Mouse (Mus musculus) testis, adult 2 months (tissue): ENCODE results near the gene Aldh9a1. TPM values are rescaled to one million over a fixed set of nuclear protein-coding genes. Genes with fewer than 3 reads are reported as not detected.

ENCODE experiments used
- H3K27ac ChIP-seq: fragments of 200-500 bp; 2 replicates; pipeline ENCODE4 v1.5.1; 2012; ENCODE audit warnings: low read depth, low read length; ENCODE audit not compliant: control insufficient read depth, insufficient read depth
- H3K27me3 ChIP-seq: fragments of 200-500 bp; 2 replicates; pipeline ENCODE4 v1.6.1; 2012; ENCODE audit warnings: mild to moderate bottlenecking, low read length, moderate library complexity; ENCODE audit not compliant: control insufficient read depth, insufficient read depth
- H3K36me3 ChIP-seq: fragments of 200-500 bp; 2 replicates; pipeline ENCODE4 v1.6.1; 2012; ENCODE audit warnings: mild to moderate bottlenecking, low read length; ENCODE audit not compliant: control insufficient read depth, insufficient read depth
- H3K4me1 ChIP-seq: fragments of 200-500 bp; 2 replicates; pipeline ENCODE4 v1.6.1; 2012; ENCODE audit warnings: low read length; ENCODE audit not compliant: control insufficient read depth, insufficient read depth
- H3K4me3 ChIP-seq: fragments of 200-500 bp; 2 replicates; pipeline ENCODE4 v1.5.1; 2012; ENCODE audit warnings: low read depth, mild to moderate bottlenecking, low read length, moderate library complexity, mixed read lengths; ENCODE audit not compliant: control insufficient read depth
- CTCF ChIP-seq: fragments of 200-500 bp; IDR thresholded peaks from 2 replicates; pipeline ENCODE4 v1.5.1; 2012; ENCODE audit warnings: low read depth, mild to moderate bottlenecking, inconsistent platforms, low read length, moderate library complexity; ENCODE audit not compliant: control insufficient read depth, insufficient read depth, insufficient replicate concordance
- POLR2A ChIP-seq: fragments of 200-500 bp; IDR thresholded peaks from 2 replicates; pipeline ENCODE4 v1.6.1; 2012; ENCODE audit warnings: low read depth, mild to moderate bottlenecking, inconsistent platforms, low read length, moderate library complexity; ENCODE audit not compliant: control insufficient read depth
- polyA plus RNA-seq: library from polyadenylated mRNA; depleted of rRNA; stranded (reverse); fragments of >200 nt; gene quantifications from 2 replicates; pipeline ENCODE4 v1.2.3, GENCODE M21; 2012

The Aldh9a1 gene
- polyA plus RNA-seq, 1 experiment = 33.6 TPM

DNA sequence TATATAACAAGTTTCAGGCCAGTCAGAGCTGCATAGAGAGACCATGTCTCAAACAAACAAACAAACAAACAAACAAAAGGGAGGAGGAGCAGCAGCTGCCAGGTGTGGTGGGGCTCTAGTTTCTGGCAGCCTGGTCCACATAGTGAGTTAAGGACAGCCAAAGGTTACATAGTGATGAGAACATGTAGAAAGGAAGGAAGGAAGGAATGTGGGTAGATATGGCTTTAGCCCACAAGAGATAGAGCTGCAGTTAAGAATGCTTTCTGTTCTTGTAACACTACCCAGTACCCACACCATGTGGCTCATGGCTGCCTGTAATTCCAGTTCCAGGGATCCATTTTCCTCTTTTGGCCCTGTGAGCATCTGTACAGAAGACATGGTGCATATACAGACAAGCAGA, 37.4 kb upstream of the Aldh9a1 start:
- TF ChIP-seq POLR2A (no peak), CTCF (no peak)
- H3K27ac ChIP-seq = no peak overlapping the region
- H3K4me3 ChIP-seq = no peak overlapping the region
- H3K36me3 ChIP-seq = no peaks in the 10 kb centered on the region
- no peaks in the 10 kb centered on the region for H3K27me3 ChIP-seq
- no peaks in the 10 kb centered on the region; the same call in 1 of the 2 replicates for H3K4me1 ChIP-seq

DNA sequence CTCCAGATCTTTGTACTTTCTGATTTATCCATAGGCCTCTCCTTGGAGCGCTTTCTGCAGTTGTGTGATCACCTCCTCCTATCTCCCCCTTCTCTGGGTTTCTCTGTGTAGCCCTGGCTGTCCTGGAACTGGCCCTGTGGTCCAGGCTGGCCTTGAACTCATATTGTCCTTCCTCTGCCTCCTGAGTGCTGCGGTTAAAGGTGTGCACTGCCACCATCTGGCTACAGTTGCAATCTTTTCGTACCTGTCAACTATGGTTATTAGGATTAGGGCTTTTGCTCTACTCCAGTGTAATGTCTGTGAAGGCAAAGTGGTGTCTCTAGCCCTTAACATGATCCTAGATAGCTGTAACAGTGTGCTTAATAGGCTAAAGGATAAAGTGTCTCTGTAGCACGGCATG, 36.6 kb upstream of the Aldh9a1 start:
- Histone ChIP-seq H3K4me3 (no peak overlapping the region), H3K27ac (no peak overlapping the region), H3K27me3 (no peaks in the 10 kb centered on the region), H3K36me3 (no peaks in the 10 kb centered on the region), H3K4me1 (no peaks in the 10 kb centered on the region)
- TF ChIP-seq CTCF (no peak), POLR2A (no peak)

DNA sequence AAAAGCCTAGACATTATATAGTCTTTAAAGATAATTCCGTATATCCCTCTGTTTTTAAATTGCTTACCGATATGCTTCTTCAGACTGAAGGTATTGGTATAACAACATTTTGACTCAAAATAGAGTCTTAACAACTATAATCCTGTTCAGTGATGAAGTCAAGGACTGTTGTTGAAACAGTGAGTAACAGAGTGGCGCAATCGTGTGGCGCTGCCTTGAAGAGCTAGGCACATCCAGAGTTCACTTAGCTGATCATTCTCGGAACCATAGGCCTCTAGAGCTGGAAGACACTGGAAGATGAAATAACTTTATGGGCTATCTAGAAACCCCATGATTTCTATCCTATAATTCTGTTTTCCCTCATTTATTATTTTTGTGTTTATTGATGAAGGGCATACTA, 28.1 kb upstream of the Aldh9a1 start:
- no peaks in the 10 kb centered on the region for H3K27me3 ChIP-seq
- H3K36me3 ChIP-seq = no peaks in the 10 kb centered on the region
- no peak overlapping the region for H3K4me3 ChIP-seq
- H3K4me1 ChIP-seq = no peaks in the 10 kb centered on the region
- TF ChIP-seq POLR2A (no peak), CTCF (no peak)
- H3K27ac ChIP-seq = no peak overlapping the region

DNA sequence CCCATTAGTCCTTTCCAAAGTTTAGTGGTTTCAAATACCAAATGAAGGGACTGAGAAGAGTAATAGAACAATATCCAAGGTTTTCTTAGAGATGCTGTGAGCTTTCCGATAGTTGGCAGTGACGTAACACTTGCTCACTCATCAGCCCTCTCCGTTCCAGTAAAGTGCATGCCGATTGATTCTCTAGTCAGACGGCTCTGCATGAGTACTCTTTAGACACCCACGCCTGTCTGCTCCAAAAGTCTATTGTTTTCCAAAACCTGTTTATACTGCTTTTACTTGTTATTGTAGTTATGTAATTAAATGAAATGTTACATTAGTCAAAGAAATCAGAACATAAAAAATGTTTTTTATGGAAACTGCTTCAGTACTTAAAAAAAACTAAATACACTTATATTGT, 21.0 kb upstream of the Aldh9a1 start:
- Histone ChIP-seq H3K4me3 (no peak overlapping the region), H3K27me3 (no peaks in the 10 kb centered on the region), H3K4me1 (no peaks in the 10 kb centered on the region), H3K36me3 (peaks cover 1% of the 10 kb centered on the region; the same call in 1 of the 2 replicates), H3K27ac (no peak overlapping the region)
- TF ChIP-seq POLR2A = no peak
- no peak for TF ChIP-seq CTCF

DNA sequence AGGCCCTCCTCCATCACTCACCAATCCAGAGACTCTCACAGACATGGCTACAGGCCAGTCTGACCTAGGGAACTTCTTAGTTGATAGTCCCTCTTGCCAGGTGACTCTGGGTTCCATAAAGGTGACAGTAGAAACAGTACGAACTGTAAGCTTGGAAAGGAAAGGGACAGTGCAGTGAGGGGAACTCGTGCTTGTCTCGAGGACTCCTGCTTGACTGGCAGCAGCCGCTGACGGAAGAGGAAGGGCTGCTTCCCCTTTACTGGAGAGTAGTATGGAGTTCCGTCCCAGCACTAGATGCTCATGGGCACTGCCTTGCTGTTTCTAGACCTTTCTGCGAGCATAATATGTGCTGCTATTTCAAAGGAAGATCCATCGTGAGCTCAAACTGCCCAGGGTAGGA, 18.7 kb upstream of the Aldh9a1 start:
- TF ChIP-seq POLR2A (no peak), CTCF (no peak)
- Histone ChIP-seq H3K36me3 (peaks cover 1% of the 10 kb centered on the region; the same call in 1 of the 2 replicates), H3K4me1 (no peaks in the 10 kb centered on the region), H3K27me3 (no peaks in the 10 kb centered on the region), H3K4me3 (no peak overlapping the region), H3K27ac (no peak overlapping the region)

DNA sequence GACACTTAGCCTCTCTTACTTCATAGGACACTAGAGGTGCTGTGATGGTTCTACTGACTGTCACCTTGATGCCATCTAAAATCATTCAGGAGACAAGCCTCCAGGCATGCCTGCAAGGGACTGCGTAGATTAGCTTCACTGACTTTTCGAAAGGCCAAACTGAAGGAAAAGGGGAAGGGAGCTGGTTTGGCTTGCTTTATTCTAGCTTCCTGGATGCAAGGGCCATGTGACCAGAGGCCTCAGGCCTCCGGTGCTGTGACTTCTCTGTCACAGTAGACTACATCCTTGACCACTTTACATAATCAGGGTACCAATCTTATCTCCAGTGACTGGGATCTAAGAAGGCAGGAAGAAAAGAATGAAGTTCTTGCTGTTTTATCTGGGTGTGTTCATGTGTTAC, 13.4 kb upstream of the Aldh9a1 start:
- Histone ChIP-seq H3K4me3 (no peak overlapping the region), H3K4me1 (peaks cover 11% of the 10 kb centered on the region), H3K27ac (no peak overlapping the region), H3K36me3 (peaks cover 1% of the 10 kb centered on the region; the same call in 1 of the 2 replicates), H3K27me3 (no peaks in the 10 kb centered on the region)
- TF ChIP-seq CTCF (no peak), POLR2A (no peak)

DNA sequence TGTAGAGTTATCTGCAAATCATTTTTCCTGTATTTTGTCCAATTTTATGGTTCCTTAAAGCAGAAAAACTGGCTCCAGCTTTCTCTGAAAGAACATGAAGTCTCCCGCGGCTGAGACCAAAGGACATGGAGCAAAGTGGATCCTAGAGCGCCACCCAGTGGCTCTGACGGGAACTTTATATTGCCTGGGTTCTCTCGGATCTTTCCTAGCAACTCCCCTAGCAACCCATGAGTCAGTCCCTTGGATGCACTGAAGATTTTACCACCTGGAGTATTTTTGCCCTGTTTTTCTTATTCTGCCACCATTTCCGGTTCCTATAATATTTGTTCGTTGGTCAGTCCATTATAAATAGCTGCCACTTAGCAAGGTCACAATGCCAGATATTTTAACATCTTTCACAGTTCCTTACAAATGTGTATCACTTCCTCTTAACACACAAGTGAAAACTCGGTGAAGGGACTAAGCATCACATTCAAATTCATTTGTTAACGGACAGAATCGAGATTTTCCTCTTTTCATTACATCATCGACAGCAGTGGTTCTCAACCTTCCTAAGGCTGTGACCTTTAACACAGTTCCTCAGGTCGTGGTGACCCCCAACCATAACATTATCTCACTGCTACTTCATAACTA, 12.2 kb upstream of the Aldh9a1 start:
- Histone ChIP-seq H3K27me3 (no peaks in the 10 kb centered on the region), H3K4me1 (peaks cover 11% of the 10 kb centered on the region), H3K36me3 (peaks cover 1% of the 10 kb centered on the region; the same call in 1 of the 2 replicates), H3K27ac (no peak overlapping the region), H3K4me3 (no peak overlapping the region)
- TF ChIP-seq POLR2A (no peak), CTCF (peak; percentile 72)

DNA sequence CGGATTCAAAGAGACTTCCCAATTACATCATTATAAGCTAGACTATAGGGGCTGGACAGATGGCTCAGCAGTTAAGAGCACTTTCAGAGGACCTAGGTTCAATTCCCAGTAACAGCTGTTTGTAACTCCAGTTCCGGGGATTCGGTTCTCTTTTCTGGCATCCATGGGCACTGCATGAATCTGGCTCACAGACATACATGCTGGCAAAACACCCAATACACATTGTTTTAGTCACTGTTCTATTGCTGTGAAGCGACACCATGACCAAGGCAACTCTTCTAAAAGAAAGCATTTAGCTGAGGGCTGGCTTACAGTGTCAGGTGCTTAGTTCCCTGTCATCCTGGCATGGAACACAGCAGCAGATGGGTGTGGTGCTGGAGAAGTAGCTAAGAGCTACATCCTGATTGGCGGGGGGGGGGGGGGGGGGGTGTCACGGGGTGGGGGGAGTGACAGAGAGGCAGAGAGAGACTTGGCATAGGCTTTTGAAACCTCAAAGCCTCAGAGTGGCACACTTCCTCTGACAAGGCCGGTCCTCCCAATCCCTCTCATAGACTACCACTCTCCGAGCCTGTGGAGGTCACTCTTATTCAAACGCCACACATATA, 10.5 kb upstream of the Aldh9a1 start:
- no peaks in the 10 kb centered on the region for H3K27me3 ChIP-seq
- no peaks in the 10 kb centered on the region for H3K36me3 ChIP-seq
- peaks cover 11% of the 10 kb centered on the region for H3K4me1 ChIP-seq
- H3K27ac ChIP-seq = no peak overlapping the region
- TF ChIP-seq CTCF = no peak
- no peak for TF ChIP-seq POLR2A
- H3K4me3 ChIP-seq = no peak overlapping the region
